Mouse (Mus musculus) spleen, adult 12 weeks (tissue): Measurements from ENCODE around the gene Klc3.
A peak's percentile ranks its signal among the peaks of the same experiment; 100 is the strongest.

Experiments
- DNase-seq: peaks from one replicate; pipeline ENCODE4 v3.0.0; 2022; ENCODE audit warnings: low spot score

Gene Klc3

GRCm38 (mm10) chr7:19403731-19404296, at the start of gene Klc3:
Gene Klc3 (minus strand): TSS chr7:19404104.
- DNase-seq = peak; percentile 54

DNA sequence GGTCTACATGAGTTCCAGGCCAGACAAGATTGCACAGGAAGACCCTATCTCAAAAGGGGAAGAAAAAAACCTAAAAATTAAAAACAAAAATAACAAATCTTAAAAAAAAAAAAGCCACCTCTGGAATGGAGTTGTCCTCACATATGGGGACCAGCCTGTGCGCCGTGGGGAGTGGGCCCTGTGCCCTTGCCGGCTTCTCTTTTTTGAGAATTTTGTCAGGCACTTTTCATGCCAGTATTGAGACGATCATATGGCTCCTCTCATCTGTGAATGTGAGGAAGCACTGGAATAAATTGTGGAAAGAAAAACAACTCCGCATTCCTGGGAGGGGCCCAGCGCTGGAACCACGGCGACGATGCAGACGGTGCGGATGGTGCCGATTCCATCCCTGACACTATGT, 45.3 kb upstream of the Klc3 start:
- DNase-seq = no peak

DNA sequence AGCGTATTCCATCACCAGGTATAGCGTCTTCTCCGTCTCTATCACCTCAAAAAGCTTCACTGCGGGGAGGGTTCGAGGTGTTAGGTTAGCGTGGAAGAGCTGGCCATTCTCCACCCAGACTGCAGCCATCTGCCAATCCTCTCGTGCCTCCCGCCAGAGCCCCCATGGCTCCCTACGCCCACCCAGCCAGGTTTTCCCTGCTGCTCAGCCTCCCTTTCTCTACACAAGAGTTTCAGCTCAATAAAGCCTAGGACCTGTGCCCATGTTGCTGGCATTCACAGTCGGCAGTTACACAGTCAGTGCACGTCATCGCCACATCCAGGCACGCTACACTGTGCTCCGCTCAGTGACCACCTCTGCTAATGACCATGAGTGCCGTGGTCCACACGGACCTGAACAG, 43.8 kb upstream of the Klc3 start:
- DNase-seq = no peak

DNA sequence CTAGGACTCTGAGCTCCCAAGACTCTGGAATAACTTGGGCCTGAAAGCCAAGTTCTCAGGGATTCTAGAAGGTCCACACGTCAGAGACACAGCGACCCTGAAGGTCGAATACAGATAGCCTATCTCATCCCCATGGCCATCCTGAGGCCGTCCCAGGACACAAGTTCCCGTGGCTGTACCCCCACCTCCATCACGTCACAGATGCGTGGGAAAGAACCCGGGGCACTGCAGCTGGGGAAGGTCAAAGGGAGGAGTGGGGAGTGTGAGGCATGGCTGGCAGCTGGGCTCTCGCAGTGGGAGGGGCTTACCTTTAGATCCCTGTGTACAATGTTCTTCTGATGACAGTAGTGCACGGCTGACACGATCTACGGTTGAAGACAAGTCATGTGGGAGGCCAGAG, 40.9 kb upstream of the Klc3 start:
- DNase-seq = no peak

- DNase-seq = peak; percentile 62
These were observed 39.4 kb upstream of the Klc3 start for GRCm38 (mm10) chr7:19443344-19443743.

GRCm38 (mm10) chr7:19441448-19442091, 37.7 kb upstream of the Klc3 start:
- no peak for DNase-seq

GRCm38 (mm10) chr7:19437048-19437447, 33.1 kb upstream of the Klc3 start:
- DNase-seq = no peak

- no peak for DNase-seq
These were observed 32.4 kb upstream of the Klc3 start for GRCm38 (mm10) chr7:19436276-19436675.

- DNase-seq = no peak
These were observed 28.6 kb upstream of the Klc3 start for GRCm38 (mm10) chr7:19432475-19432874.

GRCm38 (mm10) chr7:19430402-19430801, 26.5 kb upstream of the Klc3 start:
- DNase-seq = no peak

DNA sequence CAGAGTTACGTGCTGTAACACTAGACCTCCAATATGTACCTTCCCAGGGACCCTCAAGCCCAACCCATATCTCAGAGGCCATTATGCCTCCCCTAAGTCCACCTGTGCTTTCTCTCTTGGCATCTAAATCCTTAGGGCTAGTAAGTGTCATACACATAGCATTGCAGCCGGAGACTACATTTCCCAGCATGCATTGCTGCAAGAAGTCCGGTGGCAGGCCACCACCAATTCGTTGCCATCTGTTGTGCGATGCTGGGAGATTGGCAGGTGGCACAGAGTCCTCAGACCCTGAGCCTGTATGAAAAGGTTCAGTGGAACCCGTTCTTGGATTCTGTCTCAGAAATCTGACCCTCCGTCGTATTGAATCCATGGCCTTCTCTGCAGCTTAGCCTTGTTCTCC, 25.8 kb upstream of the Klc3 start:
- no peak for DNase-seq

DNA sequence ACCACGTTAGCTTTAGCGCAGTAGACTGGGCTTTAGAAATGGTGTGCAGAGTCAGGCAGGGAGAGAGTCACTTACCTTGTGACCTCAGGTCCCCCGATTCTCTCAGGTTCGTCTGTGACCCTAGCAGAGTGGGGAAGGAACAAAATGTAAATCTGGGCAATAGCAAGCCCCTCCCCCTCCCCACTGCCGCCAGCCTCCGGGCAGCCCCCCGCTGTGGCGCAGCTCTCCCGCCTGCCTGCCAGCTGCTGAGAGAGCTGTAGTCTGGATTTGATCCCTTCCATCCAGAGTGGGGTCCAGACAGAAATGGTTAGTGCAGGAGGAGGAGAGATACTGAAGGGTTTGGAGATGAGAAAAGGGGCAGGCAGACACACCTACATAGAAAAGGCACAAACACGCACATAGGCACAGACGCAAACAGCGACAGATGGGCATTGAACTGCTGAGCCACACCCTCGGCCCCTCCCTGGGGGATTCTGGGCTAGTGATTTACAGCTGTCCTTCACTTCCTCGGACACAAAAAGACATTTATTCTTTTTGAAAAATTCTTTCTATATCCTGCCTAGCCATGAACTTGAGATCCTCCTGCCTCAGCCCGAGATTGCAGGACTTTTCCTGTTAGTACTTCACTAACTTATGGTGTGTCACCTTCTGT, 24.2 kb upstream of the Klc3 start:
- no peak for DNase-seq

DNA sequence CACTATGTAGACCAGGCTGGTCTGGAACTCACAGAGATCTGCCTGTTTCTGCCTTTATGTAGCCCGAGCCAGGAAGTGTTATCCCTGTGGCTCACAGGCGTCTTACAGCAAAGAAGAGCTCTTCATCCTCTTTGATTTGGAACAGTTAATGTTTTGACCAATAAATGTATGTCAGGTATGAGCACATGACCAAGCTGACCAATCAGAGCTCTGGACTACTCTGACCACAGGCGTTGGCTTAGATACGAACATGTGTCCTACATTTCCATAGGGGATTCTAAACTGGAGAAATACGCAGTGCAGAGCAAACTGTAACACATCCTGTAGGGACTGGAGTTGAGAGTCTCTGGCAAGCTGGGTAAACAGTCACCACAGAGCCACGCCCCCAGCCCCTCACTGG, 23.0 kb upstream of the Klc3 start:
- no peak for DNase-seq

- no peak for DNase-seq
These were observed 22.4 kb upstream of the Klc3 start for GRCm38 (mm10) chr7:19426349-19426748.

DNA sequence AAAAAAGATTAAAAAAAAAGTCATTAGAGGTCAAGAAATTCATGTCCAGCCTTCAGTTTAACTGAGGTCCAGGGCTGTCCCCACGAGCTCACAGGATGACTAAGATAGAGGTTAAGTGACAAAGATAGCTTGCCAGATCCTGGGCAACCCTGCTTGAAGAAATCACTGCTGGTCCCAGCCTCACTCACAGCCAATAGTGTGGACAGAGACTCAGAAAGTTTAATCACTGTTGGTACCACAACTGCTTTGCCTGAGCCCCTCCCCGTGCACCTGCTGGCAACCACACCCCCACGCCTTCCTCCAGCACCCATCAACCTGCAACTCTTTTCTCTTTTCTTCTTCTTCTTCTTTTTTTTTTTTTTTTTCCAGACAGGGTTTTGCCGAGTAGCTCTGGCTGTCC, 20.1 kb upstream of the Klc3 start:
- DNase-seq = no peak

- no peak for DNase-seq
These were observed 19.2 kb upstream of the Klc3 start for GRCm38 (mm10) chr7:19423083-19423482.

DNA sequence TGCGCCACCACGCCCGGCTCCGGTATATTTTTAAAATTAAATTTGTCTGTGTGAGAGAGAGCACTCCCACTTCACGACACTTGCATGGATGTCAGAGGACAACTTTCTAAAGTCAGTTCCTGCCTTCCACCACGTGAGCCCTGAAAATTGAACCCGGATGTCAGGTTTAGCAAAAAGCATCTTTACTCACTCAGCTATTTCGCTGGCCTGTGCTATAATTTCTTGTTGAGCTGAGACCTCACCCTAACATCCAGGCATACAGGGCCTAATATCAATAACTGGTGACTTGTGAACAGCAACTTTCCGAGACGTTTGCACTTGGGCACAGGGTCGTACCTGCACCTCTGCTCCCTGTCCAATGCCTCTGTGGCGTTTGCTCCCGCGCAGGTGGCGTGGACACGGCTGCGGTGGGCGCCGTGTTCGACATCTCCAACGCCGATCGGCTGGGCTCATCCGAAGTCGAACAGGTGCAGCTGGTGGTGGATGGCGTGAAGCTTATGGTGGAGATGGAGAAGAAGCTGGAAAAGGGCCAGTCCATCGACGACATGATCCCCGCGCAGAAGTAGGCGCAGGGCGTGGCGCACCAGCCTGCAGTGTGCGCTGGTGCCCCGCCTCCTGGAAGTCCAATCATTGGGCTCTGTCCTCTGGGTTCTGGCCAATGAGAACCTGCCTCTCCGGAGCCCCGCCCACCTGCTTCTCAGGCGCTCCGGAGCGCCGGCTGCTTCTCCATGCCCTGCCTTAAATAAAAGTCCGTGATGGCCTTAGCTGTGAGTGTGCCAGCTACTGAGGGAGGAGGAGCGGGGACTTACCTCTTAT, 17.1 kb upstream of the Klc3 start:
- peak; percentile 57 for DNase-seq

DNA sequence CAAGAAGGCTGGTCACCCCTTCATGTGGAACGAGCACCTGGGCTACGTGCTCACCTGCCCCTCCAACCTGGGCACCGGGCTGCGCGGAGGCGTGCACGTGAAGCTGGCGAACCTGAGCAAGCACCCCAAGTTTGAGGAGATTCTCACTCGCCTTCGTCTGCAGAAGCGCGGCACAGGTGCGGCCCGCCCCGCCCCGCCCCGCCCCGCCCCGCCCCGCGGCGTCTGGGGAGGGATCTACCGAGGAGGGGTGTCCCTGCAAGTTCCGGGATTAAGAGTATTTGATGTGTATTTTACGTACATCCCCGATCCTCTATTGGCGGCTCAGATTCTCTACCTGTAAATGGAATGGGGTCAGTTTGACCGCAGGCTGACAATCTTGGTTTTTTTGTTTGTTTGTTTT, 16.2 kb upstream of the Klc3 start:
- DNase-seq = no peak

DNA sequence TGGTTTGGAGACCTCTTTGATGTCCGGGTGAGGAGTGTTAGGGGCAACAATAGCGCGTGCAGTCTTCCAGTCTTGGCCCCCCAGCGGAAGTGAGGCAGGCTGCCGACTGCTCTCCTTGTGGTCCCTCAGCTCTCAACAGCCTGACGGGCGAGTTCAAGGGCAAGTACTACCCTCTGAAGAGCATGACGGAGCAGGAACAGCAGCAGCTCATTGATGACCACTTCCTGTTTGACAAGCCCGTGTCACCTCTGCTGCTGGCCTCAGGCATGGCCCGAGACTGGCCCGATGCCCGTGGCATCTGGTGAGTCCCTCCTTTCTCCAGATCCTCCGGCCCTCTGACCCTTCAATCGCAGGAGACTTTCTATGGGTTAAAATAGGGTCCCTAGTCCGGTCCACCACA, 12.7 kb upstream of the Klc3 start:
- no peak for DNase-seq

GRCm38 (mm10) chr7:19413525-19413924, 9.6 kb upstream of the Klc3 start:
- no peak for DNase-seq

DNA sequence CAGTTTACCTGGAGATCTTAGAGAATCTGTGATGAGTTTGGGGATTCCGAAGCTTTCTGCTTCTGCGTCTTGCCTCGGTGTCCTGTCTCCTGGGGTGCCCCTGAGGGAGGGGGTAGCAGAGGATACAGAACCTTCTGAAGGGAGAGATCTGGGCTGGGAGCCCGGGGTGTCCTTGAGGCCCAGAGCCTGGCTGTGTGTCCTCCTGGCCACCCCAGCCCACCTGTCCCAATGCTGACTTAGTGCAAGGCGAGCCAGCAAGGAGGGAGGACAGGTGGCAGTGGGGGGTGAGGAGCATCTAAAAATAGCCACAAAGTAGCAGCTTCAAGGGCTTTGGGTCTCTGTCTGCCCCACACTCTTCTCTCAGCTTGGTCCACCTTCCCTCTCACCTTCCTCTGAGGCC, 7.9 kb upstream of the Klc3 start:
- DNase-seq = no peak

GRCm38 (mm10) chr7:19410766-19411344, 7.0 kb upstream of the Klc3 start:
- no peak for DNase-seq

GRCm38 (mm10) chr7:19409753-19410152, 5.8 kb upstream of the Klc3 start:
- DNase-seq = no peak
